Comparison of ENCODE assay signal across 24 mouse cellular contexts in the genomic region with DNA sequence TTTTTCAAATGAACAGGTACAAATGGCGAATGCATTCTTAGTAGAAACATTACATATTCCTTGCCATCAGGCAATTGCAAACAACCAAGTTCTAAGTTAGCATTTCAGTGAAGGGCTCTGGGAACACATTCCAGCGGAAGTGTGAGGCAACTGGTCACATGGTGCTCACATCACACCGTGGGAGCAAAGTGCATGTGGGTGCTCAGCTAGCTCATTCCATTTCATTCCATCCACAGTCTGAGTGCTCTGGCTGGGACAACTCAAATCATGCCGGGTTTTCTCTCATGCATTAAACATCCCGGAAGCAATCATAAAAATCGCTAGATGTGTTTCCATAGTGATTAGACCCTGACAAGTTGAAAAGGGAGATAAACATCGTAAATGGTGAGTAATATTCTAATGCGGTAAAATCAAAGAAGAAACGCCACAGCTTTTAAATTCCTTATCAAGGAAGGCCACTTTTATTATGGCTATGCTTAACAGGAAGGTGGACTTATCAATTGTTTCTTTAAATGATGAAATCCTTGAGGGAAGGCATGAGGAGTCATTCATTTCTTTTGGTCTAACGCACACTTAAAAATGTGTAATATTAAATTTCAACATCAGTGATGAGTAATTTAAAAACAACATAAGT.
"Had no signal": no experiment of that assay in that cellular context is flagged by ENCODE, and none has a peak within 500 bp of the region (broad histone marks: within the 10 kb centered on the region; RNA-seq: fewer than 3 reads in every experiment).

No protein-coding gene starts in this region.

- H3K36me3 ChIP-seq: heart, embryonic 12.5 days; hindbrain, embryonic 13.5 days; hindbrain, embryonic 15.5 days; kidney, embryonic 15.5 days; limb, embryonic 13.5 days; limb, embryonic 15.5 days; liver, embryonic 12.5 days had no signal

- H3K4me1 ChIP-seq: heart, embryonic 12.5 days; hindbrain, embryonic 13.5 days; hindbrain, embryonic 15.5 days; kidney, embryonic 15.5 days; limb, embryonic 13.5 days; limb, embryonic 15.5 days; liver, embryonic 12.5 days had no signal

- DNase-seq: forebrain, postnatal 0 days; gastrocnemius, postnatal 14 days; gastrocnemius, postnatal 36 days; heart, adult 11 months; heart, adult 2 months; heart, postnatal 10 days; heart, postnatal 36 days; kidney, adult 11 months; kidney, adult 2 months; kidney, adult 9 months; kidney, postnatal 14 days; kidney, postnatal 36 days; layer of hippocampus, adult 9-11 months; layer of hippocampus, postnatal 36 days; left cerebral cortex, postnatal 4 days had no signal

- ATAC-seq: forebrain, postnatal 0 days; hindbrain, postnatal 0 days; liver, embryonic 12.5 days had no signal

- H3K4me2 ChIP-seq: heart, embryonic 12.5 days; hindbrain, embryonic 13.5 days; hindbrain, embryonic 15.5 days; kidney, embryonic 15.5 days; limb, embryonic 13.5 days; limb, embryonic 15.5 days; liver, embryonic 12.5 days had no signal

- H3K9ac ChIP-seq: forebrain, postnatal 0 days; heart, embryonic 12.5 days; hindbrain, embryonic 13.5 days; hindbrain, embryonic 15.5 days; kidney, embryonic 15.5 days; limb, embryonic 13.5 days; limb, embryonic 15.5 days; liver, embryonic 12.5 days had no signal

- H3K27ac ChIP-seq: heart, adult 2 months; hindbrain, embryonic 13.5 days; hindbrain, embryonic 15.5 days; hindbrain, postnatal 0 days; kidney, embryonic 15.5 days; kidney, postnatal 0 days; limb, embryonic 13.5 days; limb, embryonic 15.5 days; liver, embryonic 12.5 days had no signal

- H3K27me3 ChIP-seq: heart, embryonic 12.5 days; hindbrain, embryonic 13.5 days; hindbrain, embryonic 15.5 days; kidney, embryonic 15.5 days; limb, embryonic 13.5 days; limb, embryonic 15.5 days; liver, embryonic 12.5 days had no signal

- H3K9me3 ChIP-seq: heart, embryonic 12.5 days; hindbrain, embryonic 13.5 days; hindbrain, embryonic 15.5 days; kidney, embryonic 15.5 days; limb, embryonic 13.5 days; limb, embryonic 15.5 days; liver, embryonic 12.5 days had no signal

- H3K4me3 ChIP-seq: heart, adult 2 months; heart, embryonic 12.5 days; hindbrain, embryonic 13.5 days; hindbrain, embryonic 15.5 days; kidney, embryonic 15.5 days; limb, embryonic 13.5 days; limb, embryonic 15.5 days; liver, embryonic 12.5 days had no signal
